Mouse (Mus musculus) lung, postnatal 0 days (tissue): ENCODE measurements around the gene Polr3e. TPM values are rescaled to one million over a fixed set of nuclear protein-coding genes. Genes with fewer than 3 reads are reported as not detected.

Source experiments
- ATAC-seq: fragments of 200-750 bp; cut with Nextera tagmentation; 2 replicates; pipeline ENCODE4 v1.8.0; 2017; ENCODE audit warnings: moderate library complexity
- DNase-seq: peaks from one replicate; pipeline ENCODE4 v3.0.0-alpha.2; 2016; ENCODE audit warnings: low spot score
- H3K27ac ChIP-seq: fragments of 300-500 bp; sonication (generic); 2 replicates; pipeline ENCODE4 v1.5.1; 2014; ENCODE audit warnings: antibody characterized with exemption, mild to moderate bottlenecking, low read length, mixed read lengths
- H3K27me3 ChIP-seq: fragments of 300-500 bp; sonication (generic); replicated peaks from 2 replicates; pipeline ENCODE4 v1.6.1; 2014; ENCODE audit warnings: low read length, mixed read lengths; ENCODE audit not compliant: insufficient read depth
- H3K36me3 ChIP-seq: fragments of 300-500 bp; sonication (generic); 2 replicates; pipeline ENCODE4 v1.6.1; 2014; ENCODE audit warnings: low read length, mixed read lengths; ENCODE audit not compliant: insufficient read depth
- H3K4me1 ChIP-seq: fragments of 300-500 bp; sonication (generic); 2 replicates; pipeline ENCODE4 v1.6.1; 2014; ENCODE audit warnings: antibody characterized with exemption, low read depth, low read length, mixed read lengths; ENCODE audit not compliant: insufficient read depth
- H3K4me2 ChIP-seq: fragments of 300-500 bp; sonication (generic); replicated peaks from 2 replicates; pipeline ENCODE4 v1.6.1; 2014; ENCODE audit warnings: low read depth, mild to moderate bottlenecking, low read length, moderate library complexity, mixed read lengths
- H3K4me3 ChIP-seq: fragments of 300-500 bp; sonication (generic); 2 replicates; pipeline ENCODE4 v1.5.1; 2014; ENCODE audit warnings: low read depth, low read length
- H3K9ac ChIP-seq: fragments of 300-500 bp; sonication (generic); replicated peaks from 2 replicates; pipeline ENCODE4 v1.6.1; 2014; ENCODE audit warnings: low read depth, mild to moderate bottlenecking
- H3K9me3 ChIP-seq: fragments of 300-500 bp; sonication (generic); 2 replicates; pipeline ENCODE4 v1.6.1; 2016; ENCODE audit warnings: low read length, mixed read lengths
- CTCF ChIP-seq: IDR thresholded peaks from 2 replicates; pipeline ENCODE4 v1.5.1; 2016; ENCODE audit warnings: antibody characterized with exemption, mild to moderate bottlenecking
- EP300 ChIP-seq: IDR thresholded peaks from 2 replicates; pipeline ENCODE4 v1.6.1; 2016; ENCODE audit warnings: antibody characterized with exemption, mild to moderate bottlenecking, control low read depth
- WGBS: fragments of 180-500 bp; shearing (Covaris S2); extraction: QIAGEN DNeasy Blood & Tissue Kit; methylation state at CpG from one replicate; pipeline ENCODE4 v1.1.7; 2014; 5-methylcytosine and 5-hydroxymethylcytosine counted together
- polyA plus RNA-seq: library from polyadenylated mRNA; unstranded; fragments of >200 nt; fragmentation: Nextera tagmentation; extraction: Ambion mirVana; gene quantifications from 2 replicates; pipeline ENCODE4 v1.2.1, GENCODE M21; 2015

Gene Polr3e
- polyA plus RNA-seq, 1 experiment from 2014 or later, result 14.6 TPM

GRCm38 (mm10) chr7:120882674-120883073, 34.9 kb upstream of the Polr3e start:
- ATAC-seq (no peak), DNase-seq (no peak)
- Histone ChIP-seq H3K4me2 (no peak overlapping the region), H3K9ac (no peak overlapping the region), H3K4me3 (no peak overlapping the region), H3K36me3 (peaks cover 12% of the 10 kb centered on the region; the same call in 1 of the 2 replicates), H3K27ac (no peak overlapping the region), H3K9me3 (no peaks in the 10 kb centered on the region), H3K4me1 (no peaks in the 10 kb centered on the region), H3K27me3 (no peaks in the 10 kb centered on the region)
- no peak for TF ChIP-seq CTCF
- TF ChIP-seq EP300, result no peak
- WGBS, result 77% methylated on average over 4 of the region's 4 CpGs

GRCm38 (mm10) chr7:120883523-120884290, 33.8 kb upstream of the Polr3e start:
- no peak for TF ChIP-seq EP300
- no peak for TF ChIP-seq CTCF
- Histone ChIP-seq H3K4me1 (no peaks in the 10 kb centered on the region), H3K4me3 (no peak overlapping the region), H3K9ac (no peak overlapping the region), H3K4me2 (no peak overlapping the region), H3K9me3 (no peaks in the 10 kb centered on the region), H3K27me3 (no peaks in the 10 kb centered on the region), H3K36me3 (peaks cover 12% of the 10 kb centered on the region; the same call in 1 of the 2 replicates), H3K27ac (no peak overlapping the region)
- DNase-seq (no peak), ATAC-seq (no peak)
- 81% methylated on average over 4 of the region's 4 CpGs for WGBS

- DNase-seq (no peak), ATAC-seq (no peak)
- no peak overlapping the region for H3K9ac ChIP-seq
- no peaks in the 10 kb centered on the region for H3K9me3 ChIP-seq
- peaks cover 12% of the 10 kb centered on the region; the same call in 1 of the 2 replicates for H3K36me3 ChIP-seq
- TF ChIP-seq CTCF, result no peak
- no peak overlapping the region for H3K4me3 ChIP-seq
- H3K4me2 ChIP-seq, result no peak overlapping the region
- H3K4me1 ChIP-seq, result no peaks in the 10 kb centered on the region
- WGBS, result 91% methylated on average over 4 of the region's 4 CpGs
- no peaks in the 10 kb centered on the region for H3K27me3 ChIP-seq
- no peak overlapping the region for H3K27ac ChIP-seq
These were observed 32.8 kb upstream of the Polr3e start for GRCm38 (mm10) chr7:120884746-120885145.

GRCm38 (mm10) chr7:120893123-120893522, 24.4 kb upstream of the Polr3e start:
- Histone ChIP-seq H3K4me1 (no peaks in the 10 kb centered on the region), H3K9ac (no peak overlapping the region), H3K36me3 (peaks cover 30% of the 10 kb centered on the region), H3K4me2 (no peak overlapping the region), H3K9me3 (no peaks in the 10 kb centered on the region), H3K27ac (no peak overlapping the region), H3K27me3 (no peaks in the 10 kb centered on the region), H3K4me3 (no peak overlapping the region)
- DNase-seq, result no peak
- WGBS, result 72% methylated on average over 5 of the region's 5 CpGs
- TF ChIP-seq CTCF, result no peak
- TF ChIP-seq EP300, result no peak
- no peak for ATAC-seq

- Histone ChIP-seq H3K27me3 (no peaks in the 10 kb centered on the region), H3K27ac (no peak overlapping the region), H3K9ac (no peak overlapping the region), H3K36me3 (peaks cover 31% of the 10 kb centered on the region), H3K9me3 (no peaks in the 10 kb centered on the region), H3K4me1 (no peaks in the 10 kb centered on the region), H3K4me2 (no peak overlapping the region), H3K4me3 (no peak overlapping the region)
- DNase-seq (no peak), ATAC-seq (no peak)
- WGBS, result 81% methylated on average over 7 of the region's 7 CpGs
- no peak for TF ChIP-seq EP300
These were observed 20.5 kb upstream of the Polr3e start for GRCm38 (mm10) chr7:120897054-120897453.

GRCm38 (mm10) chr7:120897711-120898335, 19.7 kb upstream of the Polr3e start:
- Histone ChIP-seq H3K4me2 (no peak overlapping the region), H3K36me3 (peaks cover 31% of the 10 kb centered on the region), H3K4me1 (no peaks in the 10 kb centered on the region), H3K27me3 (no peaks in the 10 kb centered on the region), H3K4me3 (no peak overlapping the region), H3K27ac (no peak overlapping the region), H3K9ac (no peak overlapping the region), H3K9me3 (no peaks in the 10 kb centered on the region)
- WGBS, result 70% methylated on average over 9 of the region's 9 CpGs
- ATAC-seq (peak; percentile 14; the same call in 1 of the 2 replicates), DNase-seq (no peak)
- TF ChIP-seq EP300 (no peak), CTCF (no peak)
